Mouse (Mus musculus) neural tube, embryonic 14.5 days (tissue): ENCODE results near the gene Baz1b. TPM values are rescaled to one million over a fixed set of nuclear protein-coding genes. Genes with fewer than 3 reads are reported as not detected.

ENCODE experiments used
- ATAC-seq: fragments of 200-750 bp; cut with Nextera tagmentation; 2 replicates; pipeline ENCODE4 v1.8.0; 2017; ENCODE audit warnings: low read depth, mild to moderate bottlenecking, moderate TSS enrichment, moderate library complexity
- H3K27ac ChIP-seq: fragments of 300-500 bp; sonication (generic); 2 replicates; pipeline ENCODE4 v1.5.1; 2014; ENCODE audit warnings: low read depth, mild to moderate bottlenecking, control low read depth, low read length, moderate library complexity, mixed read lengths
- H3K27me3 ChIP-seq: fragments of 300-500 bp; sonication (generic); 2 replicates; pipeline ENCODE4 v1.6.1; 2014; ENCODE audit warnings: low read length; ENCODE audit not compliant: control insufficient read depth, insufficient read depth
- H3K36me3 ChIP-seq: fragments of 300-500 bp; sonication (generic); 2 replicates; pipeline ENCODE4 v1.6.1; 2014; ENCODE audit warnings: low read length, mixed read lengths; ENCODE audit not compliant: control insufficient read depth, insufficient read depth
- H3K4me1 ChIP-seq: fragments of 300-500 bp; sonication (generic); 2 replicates; pipeline ENCODE4 v1.6.1; 2014; ENCODE audit warnings: low read length; ENCODE audit not compliant: control insufficient read depth, insufficient read depth
- H3K4me2 ChIP-seq: fragments of 300-500 bp; sonication (generic); 2 replicates; pipeline ENCODE4 v1.6.1; 2014; ENCODE audit warnings: mild to moderate bottlenecking, low read depth, low read length, control low read depth
- H3K4me3 ChIP-seq: fragments of 300-500 bp; sonication (generic); 2 replicates; pipeline ENCODE4 v1.5.1; 2014; ENCODE audit warnings: low read depth, low read length, control low read depth, mixed read lengths
- H3K9ac ChIP-seq: fragments of 300-500 bp; sonication (generic); replicated peaks from 2 replicates; pipeline ENCODE4 v1.6.1; 2014; ENCODE audit warnings: low read depth, mild to moderate bottlenecking, control low read depth, low read length, mixed read lengths
- H3K9me3 ChIP-seq: fragments of 300-500 bp; sonication (generic); 2 replicates; pipeline ENCODE4 v1.6.1; 2016; ENCODE audit warnings: low read length; ENCODE audit not compliant: control insufficient read depth
- WGBS: fragments of 180-500 bp; shearing (Covaris S2); extraction: QIAGEN DNeasy Blood & Tissue Kit; methylation state at CpG from one replicate; pipeline ENCODE4 v1.1.7; 2014; 5-methylcytosine and 5-hydroxymethylcytosine counted together
- polyA plus RNA-seq: library from polyadenylated mRNA; unstranded; fragments of >200 nt; fragmentation: Nextera tagmentation; extraction: Ambion mirVana; gene quantifications from 2 replicates; pipeline ENCODE4 v1.2.1, GENCODE M21; 2014

Gene Baz1b
- polyA plus RNA-seq, 1 experiment from 2014 or later = 35.0 TPM

DNA sequence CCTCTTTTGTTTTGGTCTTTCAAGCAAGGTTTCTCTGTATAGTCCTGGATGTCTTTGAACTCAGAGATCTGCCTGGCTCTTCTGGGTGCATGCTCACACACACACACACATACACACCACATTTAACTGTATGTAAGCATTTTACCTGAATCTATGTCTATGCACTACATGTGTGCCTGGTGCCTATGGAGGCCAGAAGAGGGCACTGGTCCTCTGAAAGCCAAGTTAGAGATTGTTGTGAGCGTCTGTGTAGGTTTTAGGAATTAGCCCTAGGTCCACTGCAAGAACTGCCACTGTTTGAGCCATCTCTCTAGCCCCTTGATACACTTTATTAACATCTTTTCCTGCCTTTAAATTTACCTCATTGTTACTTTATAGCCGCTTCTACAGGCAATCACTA is 51.8 kb downstream of the Baz1b start:
- H3K4me2 ChIP-seq = no peak overlapping the region
- no peak for ATAC-seq
- H3K27me3 ChIP-seq = no peaks in the 10 kb centered on the region
- H3K4me1 ChIP-seq = no peaks in the 10 kb centered on the region
- H3K27ac ChIP-seq = no peak overlapping the region
- peaks cover 76% of the 10 kb centered on the region for H3K36me3 ChIP-seq
- H3K9ac ChIP-seq = no peak overlapping the region
- H3K9me3 ChIP-seq = no peaks in the 10 kb centered on the region
- no peak overlapping the region for H3K4me3 ChIP-seq
- 90% methylated on average over 2 of the region's 2 CpGs for WGBS

DNA sequence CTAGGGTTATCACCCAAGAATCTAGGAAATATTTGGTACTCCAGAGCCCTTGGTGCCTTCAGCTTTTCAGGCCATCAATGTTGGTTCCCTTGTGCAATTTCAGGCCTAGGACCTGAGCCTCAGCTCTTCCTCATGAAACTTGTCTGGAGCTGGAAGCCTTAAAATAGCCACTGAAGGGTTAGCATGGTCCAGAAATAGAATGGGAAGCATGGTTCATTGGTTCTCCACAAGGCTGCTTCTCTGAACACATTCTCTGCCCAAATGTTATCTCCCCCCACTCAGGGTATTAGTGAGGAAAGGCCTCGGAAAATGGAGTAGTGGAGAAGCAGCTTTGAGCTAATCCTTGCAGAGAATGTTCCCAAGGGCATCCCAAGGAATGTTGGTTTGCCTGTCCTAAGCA is 54.4 kb downstream of the Baz1b start:
- Histone ChIP-seq H3K4me2 (no peak overlapping the region), H3K9ac (no peak overlapping the region), H3K4me1 (no peaks in the 10 kb centered on the region), H3K27ac (no peak overlapping the region), H3K27me3 (no peaks in the 10 kb centered on the region), H3K4me3 (no peak overlapping the region), H3K36me3 (peaks cover 84% of the 10 kb centered on the region), H3K9me3 (no peaks in the 10 kb centered on the region)
- no peak for ATAC-seq
- 81% methylated on average over 1 of the region's 1 CpGs for WGBS

DNA sequence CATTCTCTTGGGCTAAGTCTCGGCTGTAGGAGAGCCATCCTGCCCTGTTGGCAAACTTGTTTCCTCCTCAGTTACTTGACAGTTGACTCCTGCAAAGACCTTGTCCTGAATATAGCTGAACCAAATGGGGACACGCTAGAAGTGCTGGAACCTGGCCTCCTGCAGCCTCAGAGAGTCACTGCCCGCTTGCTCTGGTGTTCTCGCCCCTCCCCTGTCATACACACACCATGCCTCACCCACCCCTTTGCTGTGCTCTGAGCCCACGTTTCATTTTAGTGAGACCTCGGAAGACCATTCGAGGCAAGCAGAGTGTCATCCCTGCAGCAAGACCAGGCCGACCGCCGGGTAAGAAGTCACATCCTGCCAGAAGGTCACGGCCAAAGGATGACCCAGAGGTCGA is 55.1 kb downstream of the Baz1b start:
- Histone ChIP-seq H3K4me1 (no peaks in the 10 kb centered on the region), H3K27me3 (no peaks in the 10 kb centered on the region), H3K27ac (no peak overlapping the region), H3K4me3 (no peak overlapping the region), H3K36me3 (peaks cover 80% of the 10 kb centered on the region), H3K4me2 (no peak overlapping the region), H3K9me3 (no peaks in the 10 kb centered on the region), H3K9ac (no peak overlapping the region)
- WGBS = 70% methylated on average over 12 of the region's 12 CpGs
- no peak for ATAC-seq

GRCm38 (mm10) chr5:135242608-135243007 is 55.5 kb downstream of the Baz1b start:
- Histone ChIP-seq H3K4me3 (no peak overlapping the region), H3K9ac (no peak overlapping the region), H3K27ac (no peak overlapping the region), H3K4me2 (no peak overlapping the region), H3K36me3 (peaks cover 75% of the 10 kb centered on the region), H3K9me3 (no peaks in the 10 kb centered on the region), H3K4me1 (no peaks in the 10 kb centered on the region), H3K27me3 (no peaks in the 10 kb centered on the region)
- WGBS = 80% methylated on average over 3 of the region's 3 CpGs
- no peak for ATAC-seq

DNA sequence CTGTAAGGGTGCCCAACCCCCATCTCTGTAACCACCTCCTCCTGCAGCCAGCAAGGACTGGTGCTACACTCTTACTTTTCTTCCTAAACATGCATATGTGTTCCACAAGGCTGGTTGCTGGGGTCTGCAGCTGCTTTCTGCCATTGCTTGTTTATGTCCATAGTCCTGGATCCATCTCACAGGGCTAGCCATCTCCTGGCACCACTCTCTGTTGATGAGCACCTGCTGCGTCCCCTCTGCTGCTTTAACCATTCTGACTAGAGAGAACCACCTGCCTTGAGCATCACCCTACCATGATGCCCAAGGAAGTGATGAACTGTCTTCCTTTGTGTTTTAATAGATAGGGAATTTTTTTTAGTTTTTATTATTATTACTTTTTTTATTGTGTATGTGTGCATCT is 56.1 kb downstream of the Baz1b start:
- Histone ChIP-seq H3K9ac (no peak overlapping the region), H3K27ac (no peak overlapping the region), H3K27me3 (no peaks in the 10 kb centered on the region), H3K4me2 (no peak overlapping the region), H3K4me3 (no peak overlapping the region), H3K4me1 (no peaks in the 10 kb centered on the region), H3K36me3 (peaks cover 72% of the 10 kb centered on the region), H3K9me3 (no peaks in the 10 kb centered on the region)
- no peak for ATAC-seq
- 100% methylated on average over 1 of the region's 1 CpGs for WGBS

- Histone ChIP-seq H3K4me2 (no peak overlapping the region), H3K4me1 (peaks cover 8% of the 10 kb centered on the region; the same call in 1 of the 2 replicates), H3K27ac (no peak overlapping the region), H3K9me3 (no peaks in the 10 kb centered on the region), H3K36me3 (peaks cover 41% of the 10 kb centered on the region), H3K4me3 (no peak overlapping the region), H3K27me3 (0 out of 2 replicates have a peak, but pooled peaks cover 5% of the 10 kb centered on the region), H3K9ac (no peak overlapping the region)
- ATAC-seq = no peak
- WGBS = 49% methylated on average over 4 of the region's 4 CpGs
These were observed 59.5 kb downstream of the Baz1b start for GRCm38 (mm10) chr5:135246531-135246930.

- Histone ChIP-seq H3K9me3 (no peaks in the 10 kb centered on the region), H3K4me1 (peaks cover 8% of the 10 kb centered on the region; the same call in 1 of the 2 replicates), H3K27ac (no peak overlapping the region), H3K27me3 (0 out of 2 replicates have a peak, but pooled peaks cover 5% of the 10 kb centered on the region), H3K4me2 (peak overlapping the region; percentile 90), H3K36me3 (peaks cover 33% of the 10 kb centered on the region), H3K4me3 (no peak overlapping the region), H3K9ac (no peak overlapping the region)
- 72% methylated on average over 9 of the region's 9 CpGs for WGBS
- no peak for ATAC-seq
These were observed 60.3 kb downstream of the Baz1b start for GRCm38 (mm10) chr5:135247337-135247736.

DNA sequence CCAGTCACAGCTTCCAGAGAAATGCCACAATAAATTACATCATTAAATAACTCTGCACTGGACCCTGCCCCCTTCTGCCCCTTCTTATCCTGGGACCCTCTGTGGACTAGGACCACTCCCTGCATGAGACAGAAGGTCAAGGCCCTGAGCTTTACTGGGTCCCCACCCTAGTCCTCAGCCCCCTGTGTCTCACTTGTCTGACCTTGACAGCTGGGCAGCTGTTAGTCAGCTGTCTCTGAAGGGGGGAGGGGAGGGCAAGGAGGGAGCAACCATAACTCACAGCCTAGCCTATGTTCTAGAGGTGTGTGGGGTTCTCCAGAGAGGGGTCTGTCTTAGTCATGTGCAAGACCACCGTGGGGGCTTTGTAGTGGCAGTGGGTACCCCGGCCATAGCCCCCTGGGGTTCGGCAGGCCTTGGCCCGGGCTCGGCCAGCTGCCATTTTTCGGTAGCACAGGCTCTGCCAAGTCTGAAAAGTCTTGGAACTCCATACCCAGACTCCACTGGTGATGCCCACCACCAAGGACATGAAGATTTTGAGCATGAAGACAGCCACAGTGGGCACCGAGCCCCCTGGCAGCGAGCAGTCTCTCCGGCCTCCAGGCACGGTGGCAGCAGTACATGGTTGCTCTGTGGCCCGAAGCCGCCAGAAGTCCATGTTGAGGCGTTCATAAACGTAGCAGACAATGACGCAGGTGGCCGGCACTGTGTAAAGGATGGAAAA is 62.1 kb downstream of the Baz1b start:
- WGBS = 61% methylated on average over 16 of the region's 16 CpGs
- no peak for ATAC-seq
- peak overlapping the region; percentile 90 for H3K4me2 ChIP-seq
- no peaks in the 10 kb centered on the region for H3K9me3 ChIP-seq
- peak overlapping the region; percentile 56 for H3K4me3 ChIP-seq
- H3K27ac ChIP-seq = no peak overlapping the region
- H3K4me1 ChIP-seq = peaks cover 8% of the 10 kb centered on the region; the same call in 1 of the 2 replicates
- peaks cover 21% of the 10 kb centered on the region for H3K36me3 ChIP-seq
- H3K9ac ChIP-seq = 0 out of 2 replicates have a peak overlapping the region, but pooled peaks have one; percentile 58
- 0 out of 2 replicates have a peak, but pooled peaks cover 5% of the 10 kb centered on the region for H3K27me3 ChIP-seq

- H3K36me3 ChIP-seq = peaks cover 9% of the 10 kb centered on the region
- WGBS = 1% methylated on average over 70 of the region's 92 CpGs
- peak overlapping the region; percentile 90 for H3K4me2 ChIP-seq
- H3K9me3 ChIP-seq = no peaks in the 10 kb centered on the region
- peaks cover 8% of the 10 kb centered on the region; the same call in 1 of the 2 replicates for H3K4me1 ChIP-seq
- peak; percentile 33 for ATAC-seq
- peak overlapping the region; percentile 48; the same call in 1 of the 2 replicates for H3K27ac ChIP-seq
- peak overlapping the region; percentile 56 for H3K4me3 ChIP-seq
- peak overlapping the region; percentile 58 for H3K9ac ChIP-seq
- H3K27me3 ChIP-seq = 0 out of 2 replicates have a peak, but pooled peaks cover 5% of the 10 kb centered on the region
These were observed 63.4 kb downstream of the Baz1b start for GRCm38 (mm10) chr5:135250186-135251078.
